Mouse (Mus musculus): Measurements from ENCODE around the gene Kcnj10. TPM values are rescaled to one million over a fixed set of nuclear protein-coding genes. Genes with fewer than 3 reads are reported as not detected.

Kcnj10 gene
- total RNA-seq, 1 experiment from 2014 or later = not detected

DNA sequence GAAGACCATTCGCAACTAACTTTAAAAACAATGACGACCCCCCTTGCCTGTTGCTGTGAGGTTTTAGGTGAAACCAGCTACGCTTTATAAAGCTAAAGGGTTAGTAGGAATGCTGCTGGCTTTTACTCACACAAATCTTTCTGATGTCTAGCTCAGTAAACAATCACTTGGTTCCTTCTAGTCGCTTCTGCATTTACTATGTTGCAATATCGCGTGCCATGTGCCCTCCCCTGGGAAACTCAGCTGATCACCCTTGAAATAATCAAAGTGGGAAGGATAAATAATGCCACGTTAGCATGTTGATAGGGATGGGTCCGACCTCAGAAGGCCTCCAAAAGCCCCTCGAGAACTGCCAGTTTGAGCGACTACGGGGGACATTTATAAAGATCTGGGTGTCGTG lies 6.4 kb downstream of the Kcnj10 start:
- ATAC-seq (replicated peaks in 1 of 2; ENCODE audit: insufficient read depth in 1 of 2, low FRiP score in 2 of 2, low TSS enrichment in 1 of 2, low read depth in 1 of 2, poor library complexity in 2 of 2, severe bottlenecking in 2 of 2) = no peak; a peak in 1 of 4 replicates

DNA sequence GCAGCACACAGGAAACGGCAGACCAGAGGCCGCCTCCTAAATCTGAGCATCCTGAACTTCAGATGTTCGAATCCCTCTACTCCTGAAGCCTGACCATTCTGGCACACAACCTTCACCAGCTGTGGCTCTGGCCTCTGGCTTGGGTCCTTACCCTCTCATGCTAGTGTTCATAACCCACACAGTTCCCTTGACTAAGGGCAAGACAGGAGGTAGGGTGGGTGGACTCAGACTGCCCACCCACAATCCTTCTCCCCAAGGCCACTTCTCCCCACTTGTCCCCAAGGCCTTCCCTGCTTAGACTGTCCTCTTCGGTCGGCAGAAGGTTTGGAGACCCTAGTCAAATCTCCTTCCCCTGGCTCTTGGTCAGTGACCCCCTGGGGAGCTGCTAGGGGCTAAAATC lies 8.5 kb downstream of the Kcnj10 start:
- ATAC-seq (replicated peaks in 1 of 2; ENCODE audit: insufficient read depth in 1 of 2, low FRiP score in 2 of 2, low TSS enrichment in 1 of 2, low read depth in 1 of 2, poor library complexity in 2 of 2, severe bottlenecking in 2 of 2) = no peak

DNA sequence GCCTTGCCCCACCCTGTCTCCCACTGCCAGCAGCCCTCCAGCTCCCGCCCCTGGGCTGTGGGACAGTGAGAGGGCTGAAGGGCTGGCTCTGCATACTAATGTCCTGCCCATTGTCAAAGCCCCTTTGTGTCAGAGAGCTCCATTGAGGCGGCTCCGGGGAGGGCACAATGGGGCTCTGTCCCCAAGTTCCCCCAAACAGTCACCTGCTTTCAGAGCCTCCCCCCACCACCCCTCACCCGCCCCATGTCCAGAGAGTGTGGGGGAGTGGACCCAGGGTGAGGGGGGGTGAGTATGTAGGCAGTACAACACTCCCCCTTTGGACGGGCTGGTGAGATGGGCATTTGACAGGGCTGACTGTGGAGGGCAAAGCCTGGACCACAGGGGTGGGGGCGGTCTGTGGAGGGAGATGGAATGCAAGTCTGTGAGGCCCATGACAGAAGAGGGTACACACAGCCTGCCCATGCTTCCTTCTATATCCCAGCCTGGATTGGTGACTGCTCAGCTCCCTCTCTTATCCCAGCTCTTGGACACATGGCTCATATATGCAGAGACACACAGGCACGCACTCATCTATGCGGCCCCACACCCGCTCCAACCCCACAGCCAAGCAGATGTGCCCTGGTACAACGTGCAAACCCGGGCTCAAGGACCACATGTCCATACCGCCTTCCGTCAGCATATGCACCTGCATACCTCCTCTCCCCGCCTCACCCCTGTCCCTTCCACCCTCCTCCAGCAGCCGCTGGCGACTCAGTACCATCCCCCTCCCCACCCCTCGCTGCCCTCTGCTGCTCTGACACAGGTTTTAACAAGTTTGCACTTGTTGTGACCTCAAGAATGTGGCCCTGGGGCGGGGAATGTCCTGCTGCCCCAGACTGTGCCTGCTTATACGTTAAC lies 9.2 kb downstream of the Kcnj10 start:
- no peak for ATAC-seq (replicated peaks in 1 of 2; ENCODE audit: insufficient read depth in 1 of 2, low FRiP score in 2 of 2, low TSS enrichment in 1 of 2, low read depth in 1 of 2, poor library complexity in 2 of 2, severe bottlenecking in 2 of 2)

DNA sequence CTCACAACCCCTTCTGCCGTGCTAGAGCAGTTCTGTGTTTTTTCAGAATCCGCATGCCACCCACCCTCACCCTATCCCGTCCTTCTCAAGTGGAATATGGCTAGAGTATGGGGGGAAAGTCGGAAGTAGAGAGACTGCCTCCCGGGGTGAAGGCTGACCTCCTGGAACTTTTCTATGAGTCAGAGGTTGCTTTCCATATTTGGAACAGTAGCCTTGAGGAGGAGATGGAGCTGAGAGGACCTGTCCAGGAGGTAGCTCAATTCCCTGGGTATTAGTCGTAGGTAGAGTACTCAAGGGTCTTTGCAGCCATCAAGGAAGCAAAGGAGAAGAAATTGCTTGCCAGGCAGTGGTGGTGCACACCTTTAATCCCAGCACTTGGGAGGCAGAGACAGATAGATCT lies 11.0 kb downstream of the Kcnj10 start:
- ATAC-seq (replicated peaks in 1 of 2; ENCODE audit: insufficient read depth in 1 of 2, low FRiP score in 2 of 2, low TSS enrichment in 1 of 2, low read depth in 1 of 2, poor library complexity in 2 of 2, severe bottlenecking in 2 of 2) = no peak

DNA sequence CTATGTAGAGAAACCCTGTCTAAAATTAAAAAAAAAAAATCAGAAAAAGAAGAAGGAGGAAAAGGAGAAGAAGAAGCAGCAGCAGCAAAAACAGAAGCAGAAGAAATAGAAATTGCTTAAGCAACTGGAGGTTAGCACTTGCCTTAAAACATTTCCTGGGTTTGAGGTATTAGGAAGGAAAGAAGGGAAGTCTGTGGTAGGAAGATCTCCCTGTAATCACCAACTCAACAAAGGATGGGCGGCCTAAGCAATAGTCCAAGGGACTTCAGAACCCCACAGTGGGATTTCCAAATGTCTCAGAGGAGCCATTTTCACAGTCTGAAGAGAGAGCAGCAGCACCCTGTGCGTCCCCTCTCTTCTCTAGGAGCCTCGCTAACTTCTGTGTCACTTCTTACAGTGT lies 11.4 kb downstream of the Kcnj10 start:
- ATAC-seq (replicated peaks in 1 of 2; ENCODE audit: insufficient read depth in 1 of 2, low FRiP score in 2 of 2, low TSS enrichment in 1 of 2, low read depth in 1 of 2, poor library complexity in 2 of 2, severe bottlenecking in 2 of 2) = peak in 1 of 2 experiments; percentile 78; a peak in 2 of 4 replicates

DNA sequence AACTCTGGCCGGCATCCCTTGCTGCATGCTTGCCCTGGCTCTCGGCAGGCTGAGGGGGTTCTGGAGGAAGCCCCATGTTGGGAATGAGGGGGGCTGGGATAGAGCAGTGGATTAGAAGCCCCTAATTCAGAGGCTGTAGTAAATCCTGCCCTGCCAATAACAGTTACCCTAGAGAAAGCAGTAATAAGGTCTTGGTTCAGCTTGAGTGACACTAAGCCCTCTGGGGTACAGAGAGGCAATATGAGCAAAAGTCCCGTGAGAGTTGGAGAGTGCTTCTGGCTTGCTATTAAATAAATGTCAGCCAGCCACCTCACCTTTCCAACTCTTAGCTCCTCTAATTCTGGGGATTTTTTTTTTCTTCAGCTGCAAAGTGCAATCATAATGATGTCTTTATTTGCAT lies 14.3 kb downstream of the Kcnj10 start:
- no peak for ATAC-seq (replicated peaks in 1 of 2; ENCODE audit: insufficient read depth in 1 of 2, low FRiP score in 2 of 2, low TSS enrichment in 1 of 2, low read depth in 1 of 2, poor library complexity in 2 of 2, severe bottlenecking in 2 of 2)

DNA sequence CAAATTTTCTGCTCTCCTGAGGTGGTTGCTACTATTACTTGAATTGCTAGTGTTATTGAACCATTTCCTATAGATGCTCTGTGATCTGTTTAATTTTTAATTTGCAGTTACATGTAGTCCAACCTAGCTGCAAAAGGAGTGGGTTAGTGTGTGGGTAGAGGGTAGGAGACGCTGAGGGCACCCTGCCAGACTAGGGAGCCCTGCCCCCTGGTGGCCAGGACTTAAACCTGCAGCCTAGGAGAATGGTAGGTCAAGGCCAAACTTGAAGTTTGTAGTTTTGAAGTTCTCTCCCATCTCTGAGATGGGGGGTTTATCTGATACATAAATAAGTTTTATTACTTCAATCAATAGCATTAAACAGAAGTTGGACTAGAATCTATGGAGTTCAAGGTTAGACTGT lies 16.5 kb downstream of the Kcnj10 start:
- ATAC-seq (replicated peaks in 1 of 2; ENCODE audit: insufficient read depth in 1 of 2, low FRiP score in 2 of 2, low TSS enrichment in 1 of 2, low read depth in 1 of 2, poor library complexity in 2 of 2, severe bottlenecking in 2 of 2) = peak; percentile 86 to 89

DNA sequence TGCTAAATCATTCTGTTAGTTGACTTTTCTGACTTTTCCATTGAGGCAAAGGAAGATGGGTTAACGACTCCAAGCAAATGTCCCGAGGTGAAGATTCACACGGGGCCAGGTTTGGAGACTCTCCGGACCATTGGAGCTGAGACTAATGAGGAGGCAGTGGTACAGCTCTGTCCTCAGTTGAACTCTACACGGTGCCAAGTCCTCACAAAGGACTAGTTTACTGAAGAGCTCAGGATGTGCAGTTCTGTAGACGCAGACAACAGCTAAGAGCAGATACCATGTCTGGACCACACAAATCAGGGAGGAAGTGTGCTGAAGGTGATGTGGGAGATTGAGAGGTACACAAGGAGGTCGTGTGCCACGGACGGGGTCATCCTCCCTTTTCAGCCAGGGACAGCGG lies 17.3 kb downstream of the Kcnj10 start:
- no peak for ATAC-seq (replicated peaks in 1 of 2; ENCODE audit: insufficient read depth in 1 of 2, low FRiP score in 2 of 2, low TSS enrichment in 1 of 2, low read depth in 1 of 2, poor library complexity in 2 of 2, severe bottlenecking in 2 of 2)

DNA sequence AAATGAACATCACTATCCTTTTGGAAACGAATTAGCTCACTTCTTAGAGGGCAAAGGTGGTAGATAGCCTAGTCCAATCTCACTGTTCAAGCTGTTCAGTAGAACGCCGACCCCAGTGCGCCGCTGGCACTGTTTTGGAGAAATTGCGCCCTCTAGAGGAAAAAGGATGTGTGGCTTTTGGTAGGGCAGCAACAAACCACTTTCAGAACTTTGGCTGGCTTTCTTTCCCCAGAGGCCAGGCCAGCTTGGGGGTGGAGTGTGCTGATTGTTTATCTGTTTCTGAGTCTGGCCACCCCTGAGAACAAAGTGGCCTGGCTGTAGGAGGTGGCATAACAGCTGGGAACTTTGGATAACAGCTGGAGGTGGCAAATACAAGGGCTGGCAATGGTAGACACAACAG lies 23.7 kb downstream of the Kcnj10 start:
- ATAC-seq (replicated peaks in 1 of 2; ENCODE audit: insufficient read depth in 1 of 2, low FRiP score in 2 of 2, low TSS enrichment in 1 of 2, low read depth in 1 of 2, poor library complexity in 2 of 2, severe bottlenecking in 2 of 2) = peak; percentile 63 to 65; a peak in 3 of 4 replicates

DNA sequence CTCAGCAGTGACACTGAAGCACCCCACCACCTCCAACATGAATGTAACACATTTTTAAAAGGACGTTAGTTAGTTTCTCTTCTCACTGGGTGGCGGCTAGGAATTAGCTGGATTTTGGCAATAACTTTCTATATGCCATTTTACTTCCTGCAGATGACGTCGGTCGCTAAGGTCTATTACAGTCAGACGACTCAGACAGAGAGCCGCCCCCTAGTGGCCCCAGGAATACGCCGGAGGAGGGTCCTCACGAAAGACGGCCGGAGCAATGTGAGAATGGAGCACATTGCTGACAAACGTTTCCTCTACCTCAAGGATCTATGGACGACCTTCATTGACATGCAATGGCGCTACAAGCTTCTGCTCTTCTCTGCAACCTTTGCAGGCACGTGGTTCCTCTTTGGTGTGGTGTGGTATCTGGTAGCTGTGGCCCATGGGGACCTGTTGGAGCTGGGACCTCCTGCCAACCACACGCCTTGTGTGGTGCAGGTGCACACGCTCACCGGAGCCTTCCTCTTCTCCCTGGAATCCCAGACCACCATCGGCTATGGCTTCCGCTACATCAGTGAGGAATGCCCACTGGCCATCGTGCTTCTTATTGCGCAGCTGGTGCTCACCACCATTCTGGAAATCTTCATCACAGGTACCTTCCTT lies 27.9 kb downstream of the Kcnj10 start:
- peak; percentile 68 for ATAC-seq (replicated peaks in 1 of 2; ENCODE audit: insufficient read depth in 1 of 2, low FRiP score in 2 of 2, low TSS enrichment in 1 of 2, low read depth in 1 of 2, poor library complexity in 2 of 2, severe bottlenecking in 2 of 2)

DNA sequence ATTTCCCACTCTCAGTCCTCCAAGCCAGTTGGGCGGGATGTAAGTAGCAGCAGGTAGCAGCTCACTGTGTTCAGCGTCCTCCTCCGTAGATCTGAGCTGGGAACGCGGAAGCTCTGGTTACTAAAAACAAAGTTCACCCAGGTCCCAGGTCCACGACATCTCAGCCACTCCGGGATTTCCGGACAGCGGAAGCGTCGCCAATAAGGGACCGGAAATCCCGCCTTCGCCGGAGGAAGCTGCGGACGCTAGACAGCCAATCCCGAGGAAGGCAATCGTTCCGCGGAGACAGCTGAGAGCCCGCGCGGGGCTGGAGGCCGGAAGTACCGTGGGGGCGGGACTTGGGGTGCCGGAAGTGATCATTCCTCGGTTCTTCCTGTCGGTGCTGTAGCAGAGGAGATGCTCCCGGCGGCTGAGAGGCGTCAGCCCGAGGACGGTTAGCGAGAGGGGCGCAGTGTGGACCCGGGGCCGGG lies 35.2 kb downstream of the Kcnj10 start, which contains the start of gene Pigm:
Gene Pigm (plus strand): TSS at position 349 of the 470 bp plus-strand sequence.
- ATAC-seq (replicated peaks in 1 of 2; ENCODE audit: insufficient read depth in 1 of 2, low FRiP score in 2 of 2, low TSS enrichment in 1 of 2, low read depth in 1 of 2, poor library complexity in 2 of 2, severe bottlenecking in 2 of 2) = peak; percentile 95 to 96

DNA sequence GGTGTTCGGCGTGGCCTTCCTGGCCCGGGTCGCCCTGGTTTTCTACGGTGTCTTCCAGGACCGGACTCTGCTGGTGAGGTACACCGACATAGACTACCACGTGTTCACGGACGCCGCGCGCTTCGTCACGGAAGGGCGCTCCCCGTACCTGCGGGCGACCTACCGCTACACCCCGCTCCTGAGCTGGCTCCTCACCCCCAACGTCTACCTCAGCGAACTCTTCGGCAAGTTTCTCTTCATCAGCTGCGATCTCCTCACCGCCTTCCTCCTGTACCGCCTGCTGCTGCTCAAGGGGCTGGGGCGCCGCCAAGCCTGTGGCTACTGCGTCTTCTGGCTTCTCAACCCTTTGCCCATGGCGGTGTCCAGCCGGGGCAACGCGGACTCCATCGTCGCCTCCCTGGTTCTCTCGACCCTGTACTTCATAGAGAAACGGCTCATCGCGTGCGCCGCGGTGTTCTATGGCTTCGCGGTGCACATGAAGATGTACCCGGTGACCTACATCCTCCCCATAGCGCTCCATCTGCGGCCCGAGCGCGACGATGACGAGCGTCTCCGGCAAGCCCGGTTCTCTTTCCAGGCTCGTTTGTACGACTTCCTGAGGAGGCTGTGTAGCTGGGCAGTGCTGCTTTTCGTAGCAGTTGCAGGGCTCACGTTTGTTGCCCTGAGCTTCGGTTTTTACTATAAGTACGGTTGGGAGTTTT lies 35.9 kb downstream of the Kcnj10 start:
- ATAC-seq (replicated peaks in 1 of 2; ENCODE audit: insufficient read depth in 1 of 2, low FRiP score in 2 of 2, low TSS enrichment in 1 of 2, low read depth in 1 of 2, poor library complexity in 2 of 2, severe bottlenecking in 2 of 2) = peak; percentile 33 to 43; a peak in 3 of 4 replicates

DNA sequence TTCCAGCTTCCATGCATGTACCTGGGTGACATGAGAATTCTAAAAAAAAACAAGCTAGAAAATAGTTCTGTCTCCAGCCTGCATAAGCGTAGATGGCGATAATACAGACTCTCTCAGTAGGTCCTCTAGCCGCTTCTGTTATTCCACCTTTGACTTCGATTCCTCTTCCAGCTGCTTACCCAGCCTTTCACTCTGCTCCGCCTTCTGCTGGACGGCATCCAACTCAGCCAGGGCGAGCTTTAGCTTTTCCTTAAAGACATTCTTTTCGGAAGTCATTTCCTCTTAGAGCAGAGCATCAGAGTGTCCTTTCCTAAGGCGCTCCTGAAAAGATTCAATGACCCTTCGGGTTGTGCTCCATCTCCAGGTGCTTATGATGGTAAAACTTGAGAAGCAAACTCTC lies 39.1 kb downstream of the Kcnj10 start:
- ATAC-seq (replicated peaks in 1 of 2; ENCODE audit: insufficient read depth in 1 of 2, low FRiP score in 2 of 2, low TSS enrichment in 1 of 2, low read depth in 1 of 2, poor library complexity in 2 of 2, severe bottlenecking in 2 of 2) = no peak

DNA sequence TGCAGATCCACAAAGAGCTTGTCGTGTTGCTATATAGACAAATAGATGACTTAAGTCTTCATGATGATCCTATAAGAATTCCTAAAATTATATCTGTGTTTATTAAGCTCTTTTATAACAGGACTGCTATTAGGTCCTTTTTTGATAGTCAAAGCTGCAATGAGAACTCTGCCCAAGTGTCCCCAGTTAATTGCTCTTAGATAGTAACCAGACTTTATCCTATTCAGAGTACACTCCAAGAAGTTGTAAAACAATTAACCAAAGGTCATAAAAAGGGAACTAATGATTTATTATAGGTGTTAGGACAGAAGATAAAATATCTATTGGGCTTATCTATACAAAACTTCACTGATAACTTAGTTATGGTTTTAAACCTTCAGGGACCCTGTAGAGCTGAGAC lies 41.1 kb downstream of the Kcnj10 start:
- ATAC-seq (replicated peaks in 1 of 2; ENCODE audit: insufficient read depth in 1 of 2, low FRiP score in 2 of 2, low TSS enrichment in 1 of 2, low read depth in 1 of 2, poor library complexity in 2 of 2, severe bottlenecking in 2 of 2) = no peak

DNA sequence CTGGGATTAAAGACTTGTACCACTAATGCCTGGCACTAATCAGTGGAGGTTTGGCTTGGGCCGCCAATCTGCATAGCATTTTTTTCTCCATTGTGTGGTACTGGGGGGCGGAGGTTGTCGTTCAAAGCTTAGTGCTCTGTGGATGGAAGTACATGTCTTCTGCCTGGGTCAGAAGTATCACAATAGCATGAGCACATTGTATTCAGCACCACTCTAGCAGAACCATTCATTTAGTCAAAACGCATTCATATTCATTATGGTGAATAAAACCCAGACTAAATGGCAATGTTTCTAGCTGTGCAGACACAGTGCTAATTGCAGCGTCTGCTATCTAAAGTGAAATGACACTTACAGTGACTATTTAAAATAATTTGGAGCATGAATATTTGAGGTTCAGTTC lies 46.2 kb downstream of the Kcnj10 start:
- ATAC-seq (replicated peaks in 1 of 2; ENCODE audit: insufficient read depth in 1 of 2, low FRiP score in 2 of 2, low TSS enrichment in 1 of 2, low read depth in 1 of 2, poor library complexity in 2 of 2, severe bottlenecking in 2 of 2) = no peak

DNA sequence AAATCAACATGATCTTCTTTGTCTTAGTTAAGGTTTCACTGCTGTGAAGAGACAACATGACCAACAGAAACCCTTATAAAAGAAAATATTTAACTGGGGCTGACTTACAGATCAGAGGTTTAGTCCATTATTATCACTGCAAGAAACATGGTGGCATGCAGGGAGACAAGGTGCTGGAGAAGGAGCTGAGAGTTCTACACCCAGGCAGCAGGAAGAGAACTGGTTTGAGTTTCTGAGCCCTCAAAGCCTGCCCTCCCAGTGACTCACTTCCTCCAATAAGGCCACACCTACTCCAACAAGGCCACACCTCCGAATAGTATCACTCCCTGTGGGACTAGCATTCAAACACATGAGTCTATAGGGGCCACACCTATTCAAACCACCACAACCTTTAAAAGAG lies 49.8 kb downstream of the Kcnj10 start:
- ATAC-seq (replicated peaks in 1 of 2; ENCODE audit: insufficient read depth in 1 of 2, low FRiP score in 2 of 2, low TSS enrichment in 1 of 2, low read depth in 1 of 2, poor library complexity in 2 of 2, severe bottlenecking in 2 of 2) = no peak

DNA sequence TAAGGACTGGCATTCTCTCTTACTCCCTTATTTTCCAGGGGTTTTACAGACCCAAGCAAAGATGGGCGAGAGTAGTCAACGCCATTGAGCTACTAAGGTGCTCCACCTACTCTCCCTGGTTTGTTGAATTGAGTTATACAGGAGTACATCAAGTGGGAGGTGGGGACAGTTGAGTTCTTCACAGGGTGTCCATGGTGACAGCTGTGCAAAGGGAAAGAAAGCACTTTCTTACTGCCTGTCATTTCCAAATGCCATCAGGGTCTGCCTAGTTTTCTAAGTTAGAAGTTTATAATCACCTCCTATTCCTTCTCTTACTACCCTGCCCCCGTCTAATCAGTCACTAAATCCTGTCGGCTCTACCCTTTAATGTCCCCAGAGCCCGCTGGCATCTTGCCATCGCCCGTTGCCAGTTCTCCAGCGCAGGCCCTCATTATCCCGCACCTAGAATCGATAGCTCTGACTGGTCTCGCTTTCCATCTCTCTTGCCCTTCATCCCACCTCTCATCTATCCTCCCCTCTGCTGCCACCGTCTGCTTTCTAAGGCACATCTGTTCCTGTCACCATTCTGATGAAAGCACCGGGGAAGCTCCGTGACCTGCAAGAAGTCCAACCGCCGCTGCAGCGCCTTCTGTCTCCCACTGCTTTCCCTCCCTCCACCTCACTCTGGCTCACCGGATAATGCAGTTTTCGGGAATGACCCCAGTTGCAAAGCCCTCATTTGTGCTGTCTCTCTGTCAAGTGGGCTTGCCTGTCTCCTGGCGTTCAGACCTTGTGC lies 51.0 kb downstream of the Kcnj10 start:
- no peak for ATAC-seq (replicated peaks in 1 of 2; ENCODE audit: insufficient read depth in 1 of 2, low FRiP score in 2 of 2, low TSS enrichment in 1 of 2, low read depth in 1 of 2, poor library complexity in 2 of 2, severe bottlenecking in 2 of 2)

Measured in hematopoietic stem cell, adult 5-6 weeks (primary cell).